Mouse (Mus musculus) spleen, adult 2 months (tissue): ENCODE results near the gene Hpf1. TPM values are rescaled to one million over a fixed set of nuclear protein-coding genes. Genes with fewer than 3 reads are reported as not detected.

Source experiments
- DNase-seq, 2 experiments: peaks; one replicate each; pipeline versions ENCODE4 v3.0.0 to v3.0.0-alpha.2; 2012 to 2021; ENCODE audit warnings: low spot score in 2 of 2, low read depth in 1 of 2
- H3K27ac ChIP-seq: fragments of 200-500 bp; 2 replicates; pipeline ENCODE4 v1.5.1; 2012; ENCODE audit warnings: low read length, inconsistent platforms; ENCODE audit not compliant: insufficient read depth
- H3K27me3 ChIP-seq: fragments of 200-500 bp; 2 replicates; pipeline ENCODE4 v1.6.1; 2012; ENCODE audit warnings: mild to moderate bottlenecking, moderate library complexity, low read length, inconsistent platforms; ENCODE audit not compliant: control insufficient read depth, insufficient read depth
- H3K36me3 ChIP-seq: fragments of 200-500 bp; 2 replicates; pipeline ENCODE4 v1.6.1; 2012; ENCODE audit warnings: mild to moderate bottlenecking, low read length, inconsistent platforms; ENCODE audit not compliant: control insufficient read depth, insufficient read depth
- H3K4me1 ChIP-seq: fragments of 200-500 bp; 2 replicates; pipeline ENCODE4 v1.6.1; 2011; ENCODE audit warnings: inconsistent platforms; ENCODE audit not compliant: control insufficient read depth, insufficient read depth, insufficient read length
- H3K4me3 ChIP-seq: fragments of 200-500 bp; 2 replicates; pipeline ENCODE4 v1.5.1; 2011; ENCODE audit warnings: mild to moderate bottlenecking, inconsistent platforms; ENCODE audit not compliant: insufficient read depth, insufficient read length; ENCODE audit errors: extremely low read depth
- CTCF ChIP-seq: fragments of 200-500 bp; IDR thresholded peaks from 2 replicates; pipeline ENCODE4 v1.5.1; 2011; ENCODE audit warnings: mild to moderate bottlenecking, inconsistent platforms; ENCODE audit not compliant: insufficient read depth, insufficient read length, insufficient replicate concordance; ENCODE audit errors: extremely low read depth
- POLR2A ChIP-seq: fragments of 200-500 bp; IDR thresholded peaks from 2 replicates; pipeline ENCODE4 v1.6.1; 2011; ENCODE audit warnings: low read depth, low read length, inconsistent platforms
- WGBS: fragments of 180-500 bp; shearing (Covaris S2); methylation state at CpG from one replicate; pipeline ENCODE4 v1.1.7; 2018; 5-methylcytosine and 5-hydroxymethylcytosine counted together
- polyA plus RNA-seq: library from polyadenylated mRNA; depleted of rRNA; stranded (reverse); fragments of >200 nt; gene quantifications from 2 replicates; pipeline ENCODE4 v1.2.3, GENCODE M21; 2012

Hpf1 gene
- polyA plus RNA-seq, 1 experiment, result 4.1 TPM

DNA sequence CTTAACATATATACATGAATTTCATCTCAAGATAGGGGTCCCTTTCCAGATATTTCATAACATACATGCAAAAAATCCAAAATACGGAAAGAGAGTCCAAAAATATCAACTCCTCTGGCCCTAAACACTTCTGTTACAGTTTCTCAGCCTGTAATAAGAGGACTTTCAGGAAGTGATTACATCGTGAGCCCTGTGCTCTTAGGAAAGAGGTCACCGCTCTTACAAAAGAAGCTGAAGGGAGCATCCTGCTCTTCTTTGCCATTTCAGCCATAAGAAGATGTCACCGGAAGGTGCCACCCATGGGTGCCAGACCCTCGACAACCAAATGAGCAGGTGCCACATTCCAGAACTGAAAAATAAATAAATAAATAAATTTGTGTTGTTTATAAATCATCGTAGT is 28.4 kb upstream of the Hpf1 start:
- Histone ChIP-seq H3K36me3 (no peaks in the 10 kb centered on the region), H3K27me3 (no peaks in the 10 kb centered on the region), H3K4me3 (no peak overlapping the region), H3K27ac (no peak overlapping the region), H3K4me1 (no peaks in the 10 kb centered on the region)
- DNase-seq, result no peak
- 80% methylated on average over 6 of the region's 6 CpGs for WGBS
- TF ChIP-seq POLR2A (no peak), CTCF (no peak)

DNA sequence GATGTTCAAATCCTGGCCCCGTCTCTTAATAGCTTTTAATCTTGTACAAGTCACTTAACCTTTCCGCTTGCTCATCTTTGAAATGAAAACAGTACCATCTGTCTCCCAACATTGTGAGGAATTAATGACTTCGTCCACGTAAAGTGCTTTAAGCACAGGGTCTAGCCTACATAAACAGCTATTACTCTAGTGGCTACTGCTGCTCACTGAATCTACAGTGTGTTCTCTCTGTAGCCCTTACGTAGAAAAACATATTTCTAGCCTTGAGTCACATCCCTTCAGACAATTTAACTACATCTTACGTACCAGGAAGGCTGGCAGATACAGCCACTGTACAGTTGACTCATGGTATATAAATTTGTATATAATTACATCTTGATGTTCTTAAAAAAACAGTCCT is 25.3 kb upstream of the Hpf1 start:
- Histone ChIP-seq H3K36me3 (no peaks in the 10 kb centered on the region), H3K4me1 (peaks cover 18% of the 10 kb centered on the region; the same call in 1 of the 2 replicates), H3K27ac (no peak overlapping the region), H3K27me3 (no peaks in the 10 kb centered on the region), H3K4me3 (no peak overlapping the region)
- TF ChIP-seq POLR2A (no peak), CTCF (no peak)
- DNase-seq, result no peak
- 89% methylated on average over 6 of the region's 6 CpGs for WGBS

DNA sequence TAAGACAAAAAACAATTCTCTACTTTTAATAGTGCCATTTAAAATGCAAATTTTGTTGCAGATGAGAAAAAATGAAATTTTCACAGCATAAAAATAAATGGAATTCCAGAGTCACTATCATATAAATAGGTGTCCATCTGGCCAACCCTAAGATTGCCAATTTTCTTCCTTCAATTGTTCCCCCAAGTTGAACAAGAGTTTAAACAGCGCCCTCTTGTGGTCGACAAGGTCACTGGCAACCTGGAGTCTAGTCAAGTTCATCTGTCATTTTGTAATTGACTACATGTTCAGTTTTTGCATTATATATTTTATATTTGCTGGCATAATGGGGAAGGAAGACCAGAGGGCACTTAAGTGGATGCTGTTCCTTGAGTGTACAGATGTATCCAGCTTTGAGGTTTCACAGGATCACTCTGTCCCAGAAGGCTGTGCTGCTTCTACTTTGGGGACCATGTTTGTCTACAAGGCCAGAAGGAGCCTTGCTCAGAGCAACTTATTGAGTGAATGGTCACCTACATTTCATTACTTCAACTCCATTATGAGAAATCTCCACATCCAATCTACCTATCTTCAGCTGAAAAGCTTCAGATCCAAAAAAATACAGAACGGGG is 24.6 kb upstream of the Hpf1 start:
- H3K27ac ChIP-seq, result no peak overlapping the region
- TF ChIP-seq POLR2A (no peak), CTCF (peak; percentile 55; the same call in 1 of the 2 replicates)
- peak in 1 of 2 experiments; percentile 50 for DNase-seq
- 33% methylated on average over 3 of the region's 3 CpGs for WGBS
- H3K27me3 ChIP-seq, result no peaks in the 10 kb centered on the region
- H3K4me1 ChIP-seq, result peaks cover 20% of the 10 kb centered on the region; the same call in 1 of the 2 replicates
- no peaks in the 10 kb centered on the region for H3K36me3 ChIP-seq
- no peak overlapping the region for H3K4me3 ChIP-seq

DNA sequence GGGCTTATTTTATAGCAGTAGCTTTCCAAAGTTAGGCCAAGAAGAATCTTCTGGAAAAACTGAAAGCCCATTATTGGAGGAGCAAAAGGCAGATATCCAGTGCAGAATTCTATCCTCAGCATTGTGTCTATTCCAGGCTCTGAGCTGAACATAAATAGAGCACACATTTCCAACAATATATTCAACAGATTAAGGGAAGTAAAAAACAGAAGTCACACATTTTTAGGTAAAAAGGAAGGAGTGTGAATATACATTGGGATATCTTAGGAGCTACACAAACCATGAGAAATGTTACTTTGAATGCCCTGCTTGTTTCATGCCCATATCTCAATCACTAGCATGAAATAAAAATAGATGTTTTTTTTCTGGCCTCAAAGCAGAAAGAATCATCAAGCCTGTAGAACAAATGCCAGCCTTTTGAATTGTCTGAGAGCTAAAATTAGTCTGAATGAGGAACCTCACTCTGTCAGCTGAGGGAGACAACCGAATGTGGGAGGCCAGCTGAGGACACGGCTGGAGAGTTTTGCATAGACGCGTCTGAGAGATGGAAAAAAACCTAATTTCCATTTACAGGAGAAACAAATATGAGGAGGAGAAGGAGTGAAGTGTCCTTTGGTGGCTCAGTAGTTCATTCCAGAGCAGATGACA is 22.6 kb upstream of the Hpf1 start:
- 9% methylated on average over 4 of the region's 4 CpGs for WGBS

DNA sequence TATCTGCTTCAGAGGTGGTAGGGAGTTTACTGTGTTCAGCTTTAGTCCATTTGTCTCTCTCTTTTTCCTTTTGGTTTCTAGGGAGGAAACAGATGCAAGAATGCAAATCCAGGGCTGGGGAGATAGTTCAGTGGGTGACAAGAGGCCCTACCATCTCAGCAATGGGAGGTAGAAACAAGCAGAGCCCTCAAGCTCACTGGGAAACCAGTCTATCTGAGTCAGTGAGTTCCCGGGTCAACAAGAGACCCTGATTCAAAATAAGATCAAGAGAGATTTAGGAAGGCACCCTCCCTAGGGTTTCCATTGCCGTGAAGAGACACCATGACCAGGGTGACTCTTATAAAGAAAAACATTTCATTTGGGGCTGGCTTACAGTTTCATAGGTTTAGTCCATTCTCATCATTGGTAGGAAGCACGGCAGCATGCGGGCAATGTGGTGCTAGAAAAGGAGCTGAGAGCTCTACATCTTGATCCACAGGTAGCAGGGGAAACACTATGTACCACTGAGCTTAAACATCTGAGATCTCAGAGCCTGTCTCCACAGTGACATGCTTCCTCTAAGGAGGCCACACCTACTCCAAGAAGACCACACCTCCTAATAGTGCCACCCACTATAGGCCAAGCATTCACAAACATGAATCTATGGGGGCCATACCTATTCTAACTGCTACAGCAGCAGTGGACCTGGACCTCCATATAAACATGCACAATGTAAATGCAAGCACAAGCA is 21.8 kb upstream of the Hpf1 start:
- H3K27me3 ChIP-seq, result no peaks in the 10 kb centered on the region
- peaks cover 27% of the 10 kb centered on the region; the same call in 1 of the 2 replicates for H3K4me1 ChIP-seq
- TF ChIP-seq CTCF, result no peak
- TF ChIP-seq POLR2A, result no peak
- H3K27ac ChIP-seq, result no peak overlapping the region
- WGBS, result 78% methylated on average over 4 of the region's 4 CpGs
- no peaks in the 10 kb centered on the region for H3K36me3 ChIP-seq
- no peak for DNase-seq
- no peak overlapping the region for H3K4me3 ChIP-seq

More for the DNA sequence above, 22.6 kb upstream of the Hpf1 start:
- Histone ChIP-seq H3K36me3 (no peaks in the 10 kb centered on the region), H3K27ac (no peak overlapping the region), H3K4me1 (peaks cover 27% of the 10 kb centered on the region; the same call in 1 of the 2 replicates), H3K4me3 (no peak overlapping the region), H3K27me3 (no peaks in the 10 kb centered on the region)
- TF ChIP-seq CTCF (no peak), POLR2A (no peak)
- peak in 1 of 2 experiments; percentile 36 for DNase-seq

DNA sequence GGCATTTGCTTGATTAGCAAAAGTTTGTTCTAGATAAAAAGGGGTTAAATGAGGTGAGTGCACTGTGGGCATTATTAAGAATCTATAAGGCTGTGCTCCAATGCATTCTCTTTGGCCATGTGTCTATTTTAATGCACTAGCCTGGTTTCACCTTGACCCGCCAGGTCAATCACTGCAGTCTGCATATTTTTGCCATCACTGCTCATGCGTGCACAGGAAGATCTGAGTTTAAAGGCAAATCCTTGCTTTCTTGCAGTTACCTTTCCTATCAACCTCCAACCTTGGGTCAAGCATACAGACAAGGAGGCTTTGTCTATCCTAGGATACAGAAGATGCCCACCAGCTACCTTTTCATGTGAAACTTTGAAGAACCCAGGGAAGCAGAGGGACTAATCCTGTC is 20.5 kb upstream of the Hpf1 start:
- Histone ChIP-seq H3K4me3 (no peak overlapping the region), H3K27ac (no peak overlapping the region), H3K27me3 (no peaks in the 10 kb centered on the region), H3K36me3 (no peaks in the 10 kb centered on the region), H3K4me1 (peaks cover 27% of the 10 kb centered on the region; the same call in 1 of the 2 replicates)
- no peak for DNase-seq
- WGBS, result 65% methylated on average over 2 of the region's 2 CpGs
- TF ChIP-seq CTCF (no peak), POLR2A (no peak)
